In the genomic region with DNA sequence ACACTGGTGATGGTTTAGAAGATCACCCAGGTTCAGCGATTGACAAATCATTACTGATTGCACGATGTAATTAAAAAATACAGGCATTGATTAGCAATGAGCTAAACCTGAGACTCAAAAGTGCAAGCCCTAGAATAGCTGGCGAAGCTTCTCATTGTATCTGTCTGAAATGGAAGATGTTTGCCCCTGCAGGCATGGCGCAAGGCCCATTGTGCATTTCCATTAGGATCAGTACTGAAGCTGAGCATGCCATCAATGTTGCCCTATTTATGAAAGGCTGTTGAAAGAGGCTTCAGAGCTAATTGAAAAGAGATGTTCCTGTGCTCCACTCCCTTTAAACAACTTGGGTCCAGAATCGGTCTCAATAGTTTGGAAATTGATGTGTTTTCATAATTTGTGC, we compare ENCODE assay signal across 27 mouse cellular contexts.
A peak's percentile ranks its signal among the peaks of the same experiment; 100 is the strongest.
DNase-seq lines count a peak whose midpoint lies in the region; ATAC-seq and TF ChIP-seq lines count a peak whose summit lies in the region.
"Had no signal": no experiment of that assay in that cellular context is flagged by ENCODE, and none has a peak within 500 bp of the region (broad histone marks: within the 10 kb centered on the region; RNA-seq: fewer than 3 reads in every experiment).

No protein-coding gene starts in this region.

- no peak overlapping the region for H3K4me2 ChIP-seq in midbrain, embryonic 11.5 days
- H3K4me2 ChIP-seq in midbrain, embryonic 15.5 days: no peak overlapping the region
- H3K4me2 ChIP-seq: heart, embryonic 11.5 days; hindbrain, embryonic 12.5 days; intestine, embryonic 15.5 days; neural tube, embryonic 15.5 days had no signal

- no peak overlapping the region for H3K4me3 ChIP-seq in midbrain, embryonic 11.5 days (ENCODE audit: low read depth, low read length)
- H3K4me3 ChIP-seq in midbrain, embryonic 15.5 days: no peak overlapping the region
- H3K4me3 ChIP-seq in cerebellum, adult 2 months (replicated peaks; ENCODE audit: insufficient read depth, low read depth, low read length): no peak overlapping the region
- H3K4me3 ChIP-seq: hindbrain, embryonic 12.5 days; intestine, embryonic 15.5 days; neural tube, embryonic 15.5 days had no signal

- TF ChIP-seq POLR2A in cerebellum, adult 2 months (IDR thresholded peaks at IDR 0.05; ENCODE audit: borderline replicate concordance, insufficient read depth, low read length): no peak

- TF ChIP-seq CTCF in cerebellum, adult 2 months (IDR thresholded peaks at IDR 0.05; ENCODE audit: borderline replicate concordance, insufficient read depth, low read depth, low read length): no peak

- 91% methylated on average over 5 of the region's 5 CpGs for WGBS in midbrain, embryonic 11.5 days
- 83% methylated on average over 5 of the region's 5 CpGs for WGBS in midbrain, embryonic 15.5 days
- 86% methylated on average over 5 of the region's 5 CpGs for WGBS in cerebellum, adult 2 months

- ATAC-seq in midbrain, embryonic 11.5 days (ENCODE audit: low FRiP score): no peak
- ATAC-seq in midbrain, embryonic 15.5 days (replicated peaks): no peak
- ATAC-seq: activated CD4-positive, CD25-positive, alpha-beta regulatory T cell, adult 4 months; forebrain, embryonic 14.5 days; hindbrain, postnatal 0 days; intestine, embryonic 15.5 days had no signal

- H3K27ac ChIP-seq in midbrain, embryonic 11.5 days (ENCODE audit: low read depth, low read length): no peak overlapping the region
- H3K27ac ChIP-seq in midbrain, embryonic 15.5 days: no peak overlapping the region
- H3K27ac ChIP-seq in cerebellum, adult 2 months (ENCODE audit: insufficient read depth, low read length): no peak overlapping the region
- H3K27ac ChIP-seq: hindbrain, embryonic 12.5 days; hindbrain, postnatal 0 days; intestine, embryonic 15.5 days; kidney, postnatal 0 days; liver, embryonic 14.5 days; neural tube, embryonic 15.5 days had no signal

- no peaks in the 10 kb centered on the region for H3K4me1 ChIP-seq in midbrain, embryonic 11.5 days (ENCODE audit: control insufficient read depth, insufficient read depth, low read length)
- H3K4me1 ChIP-seq in midbrain, embryonic 15.5 days: no peaks in the 10 kb centered on the region
- H3K4me1 ChIP-seq in cerebellum, adult 2 months (ENCODE audit: control insufficient read depth, insufficient read depth, low read length): no peaks in the 10 kb centered on the region
- H3K4me1 ChIP-seq: hindbrain, embryonic 12.5 days; intestine, embryonic 15.5 days; neural tube, embryonic 15.5 days had no signal

- DNase-seq in midbrain, embryonic 11.5 days (ENCODE audit: low spot score, missing footprints): peak; percentile 53
- DNase-seq in brain, adult 2 months (ENCODE audit: low read depth, low spot score): peak; percentile 10
- peak; percentile 9 to 22 for DNase-seq in cerebellum, adult 2 months
- DNase-seq in retina, postnatal 1 day: peak; percentile 56
- DNase-seq in thymus, postnatal 14 days: no peak
- DNase-seq: adrenal gland, adult 8-10 months; B cell, adult 2 months; gastrocnemius, postnatal 14 days; heart, adult 11 months; heart, postnatal 36 days; kidney, adult 8-10 months; layer of hippocampus, postnatal 36 days; liver; lung, adult 2 months; lung, postnatal 10 days; right cerebral cortex, postnatal 4 days; thymus, adult 2 months had no signal

- H3K9me3 ChIP-seq in midbrain, embryonic 11.5 days (ENCODE audit: control insufficient read depth, low read length): no peaks in the 10 kb centered on the region
- H3K9me3 ChIP-seq in midbrain, embryonic 15.5 days: no peaks in the 10 kb centered on the region
- H3K9me3 ChIP-seq: hindbrain, embryonic 12.5 days; intestine, embryonic 15.5 days; neural tube, embryonic 15.5 days had no signal

- no peak overlapping the region for H3K9ac ChIP-seq in midbrain, embryonic 11.5 days (ENCODE audit: low read length)
- no peak overlapping the region for H3K9ac ChIP-seq in midbrain, embryonic 15.5 days
- H3K9ac ChIP-seq: hindbrain, embryonic 12.5 days; intestine, embryonic 15.5 days; liver, embryonic 14.5 days; neural tube, embryonic 15.5 days had no signal

- H3K27me3 ChIP-seq in midbrain, embryonic 11.5 days (ENCODE audit: control insufficient read depth, insufficient read depth, low read length): no peaks in the 10 kb centered on the region
- no peaks in the 10 kb centered on the region for H3K27me3 ChIP-seq in midbrain, embryonic 15.5 days (replicated peaks)
- H3K27me3 ChIP-seq in cerebellum, adult 2 months (ENCODE audit: control insufficient read depth, insufficient read depth, low read length): no peaks in the 10 kb centered on the region
- H3K27me3 ChIP-seq: hindbrain, embryonic 12.5 days; intestine, embryonic 15.5 days; neural tube, embryonic 15.5 days had no signal

- H3K36me3 ChIP-seq in midbrain, embryonic 11.5 days (ENCODE audit: control insufficient read depth, insufficient read depth, low read length): no peaks in the 10 kb centered on the region
- no peaks in the 10 kb centered on the region for H3K36me3 ChIP-seq in midbrain, embryonic 15.5 days (replicated peaks)
- H3K36me3 ChIP-seq: hindbrain, embryonic 12.5 days; intestine, embryonic 15.5 days; neural tube, embryonic 15.5 days had no signal
